Mouse (Mus musculus): ENCODE data around the gene Gm20696. TPM values are rescaled to one million over a fixed set of nuclear protein-coding genes. Genes with fewer than 3 reads are reported as not detected.

Gm20696 gene
- polyA plus RNA-seq, 2 experiments = 0.16 to 0.33 TPM

GRCm38 (mm10) chr6:99395745-99396144, 270.9 kb downstream of the Gm20696 start:
- H3K4me2 ChIP-seq (ENCODE audit: low read depth) = no peak overlapping the region
- DNase-seq (ENCODE audit: low read depth in 3 of 3, low spot score in 3 of 3) (no peak), ATAC-seq (ENCODE audit: insufficient read depth) (no peak)
- no peak overlapping the region for H3K4me3 ChIP-seq (ENCODE audit: insufficient read depth in 1 of 2, low read depth in 2 of 2, low read length in 2 of 2)
- 75% methylated on average over 12 of the region's 12 CpGs for WGBS (ENCODE audit: insufficient replicate concordance)
- no peaks in the 10 kb centered on the region for H3K27me3 ChIP-seq (ENCODE audit: control insufficient read depth, insufficient read depth, low read length)
- no peak for TF ChIP-seq CTCF (IDR thresholded peaks at IDR 0.05; ENCODE audit: low read depth)
- no peak for TF ChIP-seq EP300 (IDR thresholded peaks at IDR 0.05; ENCODE audit: low read depth)
- H3K4me1 ChIP-seq (replicated peaks; ENCODE audit: control insufficient read depth in 2 of 2, insufficient read depth in 2 of 2, low read length in 1 of 2) = no peaks in the 10 kb centered on the region
- H3K9ac ChIP-seq (replicated peaks) = no peak overlapping the region
- no peaks in the 10 kb centered on the region for H3K9me3 ChIP-seq (ENCODE audit: control insufficient read depth, low read length)
- no peaks in the 10 kb centered on the region for H3K36me3 ChIP-seq (replicated peaks; ENCODE audit: control insufficient read depth, insufficient read depth, low read depth)
- no peak overlapping the region for H3K27ac ChIP-seq

DNA sequence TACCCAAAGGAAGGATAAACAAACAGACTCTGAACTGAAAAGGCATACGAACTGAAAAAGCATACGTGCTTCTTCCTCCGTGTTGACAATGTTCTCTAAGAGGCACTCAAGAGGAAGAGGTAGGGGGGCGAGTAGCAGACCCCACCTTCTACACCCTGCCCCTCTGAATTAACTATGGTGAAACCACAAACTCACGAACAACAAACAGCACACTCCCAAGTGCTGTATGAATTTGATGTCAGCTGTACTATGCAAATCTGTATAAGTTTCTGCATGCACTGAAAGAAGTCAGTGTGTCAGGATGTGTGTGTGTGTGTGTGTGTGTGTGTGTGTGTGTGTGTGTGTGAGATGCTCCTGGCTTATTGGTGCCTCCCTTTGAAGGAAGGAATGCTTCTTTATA, 271.8 kb downstream of the Gm20696 start:
- no peak for DNase-seq (ENCODE audit: low read depth in 3 of 3, low spot score in 3 of 3)
- no peak overlapping the region for H3K4me3 ChIP-seq (ENCODE audit: insufficient read depth in 1 of 2, low read depth in 2 of 2, low read length in 2 of 2)
- no peaks in the 10 kb centered on the region for H3K27me3 ChIP-seq (ENCODE audit: control insufficient read depth, insufficient read depth, low read length)
- no peak overlapping the region for H3K27ac ChIP-seq
- 42% methylated on average over 5 of the region's 5 CpGs for whole genome bisulfite sequencing (ENCODE audit: insufficient replicate concordance)
- no peak overlapping the region for H3K9ac ChIP-seq (replicated peaks)
- H3K36me3 ChIP-seq (replicated peaks; ENCODE audit: control insufficient read depth, insufficient read depth, low read depth) = no peaks in the 10 kb centered on the region
- H3K9me3 ChIP-seq (ENCODE audit: control insufficient read depth, low read length) = no peaks in the 10 kb centered on the region
- H3K4me1 ChIP-seq (replicated peaks; ENCODE audit: control insufficient read depth in 2 of 2, insufficient read depth in 2 of 2, low read length in 1 of 2) = no peaks in the 10 kb centered on the region
- ATAC-seq (ENCODE audit: insufficient read depth) = no peak
- no peak for TF ChIP-seq EP300 (IDR thresholded peaks at IDR 0.05; ENCODE audit: low read depth)
- TF ChIP-seq CTCF (IDR thresholded peaks at IDR 0.05; ENCODE audit: low read depth) = no peak
- no peak overlapping the region for H3K4me2 ChIP-seq (ENCODE audit: low read depth)

DNA sequence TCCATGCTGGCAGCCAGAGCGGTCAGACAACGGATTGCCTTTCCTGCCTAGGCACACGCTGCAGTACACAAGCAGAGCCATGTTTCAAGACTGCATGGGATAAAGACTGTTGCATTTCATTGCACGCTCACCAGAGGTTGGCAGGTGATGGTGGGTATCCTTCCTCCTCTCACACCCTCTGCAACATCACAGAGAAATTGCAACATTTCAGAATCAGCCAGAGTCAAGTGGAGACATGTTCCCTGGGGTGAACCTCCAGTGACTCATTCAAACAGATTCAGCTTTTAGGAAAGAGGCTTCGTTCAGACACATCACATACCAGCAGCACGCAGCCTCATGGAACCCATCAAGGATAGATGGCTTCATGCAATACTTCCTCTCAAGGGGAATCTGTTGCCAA, 274.1 kb downstream of the Gm20696 start:
- DNase-seq (ENCODE audit: low read depth in 3 of 3, low spot score in 3 of 3) (peak in 1 of 3 experiments; percentile 9), ATAC-seq (ENCODE audit: insufficient read depth) (no peak)
- Histone ChIP-seq H3K9me3 (ENCODE audit: control insufficient read depth, low read length) (no peaks in the 10 kb centered on the region), H3K36me3 (replicated peaks; ENCODE audit: control insufficient read depth, insufficient read depth, low read depth) (no peaks in the 10 kb centered on the region), H3K4me2 (ENCODE audit: low read depth) (no peak overlapping the region), H3K27ac (no peak overlapping the region), H3K4me3 (ENCODE audit: insufficient read depth in 1 of 2, low read depth in 2 of 2, low read length in 2 of 2) (no peak overlapping the region), H3K9ac (replicated peaks) (no peak overlapping the region), H3K4me1 (replicated peaks; ENCODE audit: control insufficient read depth in 2 of 2, insufficient read depth in 2 of 2, low read length in 1 of 2) (peaks cover 2% of the 10 kb centered on the region in 2 experiments; a peak in 3 of 4 replicates), H3K27me3 (ENCODE audit: control insufficient read depth, insufficient read depth, low read length) (no peaks in the 10 kb centered on the region)
- TF ChIP-seq EP300 (IDR thresholded peaks at IDR 0.05; ENCODE audit: low read depth) (no peak), CTCF (IDR thresholded peaks at IDR 0.05; ENCODE audit: low read depth) (no peak)
- WGBS (ENCODE audit: insufficient replicate concordance) = 75% methylated on average over 6 of the region's 6 CpGs

DNA sequence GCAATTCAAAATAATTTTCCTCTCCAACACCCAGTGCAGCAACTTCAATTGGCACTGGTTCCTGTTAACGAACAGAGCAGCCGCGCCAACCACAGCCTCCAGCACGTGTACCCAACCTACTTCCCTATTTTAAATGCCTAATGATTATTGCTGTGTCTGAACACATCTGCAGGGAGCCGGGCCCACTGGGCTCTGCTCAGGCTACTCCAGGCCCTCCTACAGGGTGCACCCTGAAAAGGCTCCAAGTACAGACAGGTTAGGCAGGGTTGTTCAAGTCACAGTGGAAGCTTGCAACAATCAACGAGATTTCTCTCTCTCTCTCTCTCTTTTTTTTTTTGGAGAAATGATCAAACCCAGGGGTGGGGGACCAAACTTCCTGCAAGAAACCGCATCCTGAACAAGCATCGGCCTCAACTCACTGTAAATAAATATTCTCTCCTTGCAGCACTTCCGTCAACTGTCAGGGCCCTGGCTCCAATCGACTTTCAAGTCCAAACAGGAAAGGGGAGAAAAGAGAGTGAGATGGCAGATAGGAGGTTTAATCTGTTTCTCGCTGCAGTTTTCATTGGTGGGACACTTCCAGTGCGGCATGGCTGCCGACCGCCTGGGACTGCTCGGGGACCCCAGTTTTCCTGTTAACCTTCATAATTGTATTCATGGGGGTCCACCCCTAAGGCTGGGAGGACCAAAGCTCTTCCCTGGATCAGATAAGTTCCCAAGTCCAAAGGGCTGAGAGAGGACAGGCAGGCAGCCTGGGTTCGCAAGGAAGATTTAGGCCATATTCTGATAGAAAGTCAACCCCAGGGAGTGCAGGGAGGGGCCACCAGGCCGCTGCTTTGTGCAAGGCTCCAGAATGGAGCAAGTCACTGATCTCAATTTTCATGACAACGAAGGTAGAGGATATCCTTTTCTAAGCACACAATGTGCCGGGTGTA, 277.6 kb downstream of the Gm20696 start:
- Histone ChIP-seq H3K4me2 (ENCODE audit: low read depth) (no peak overlapping the region), H3K27ac (no peak overlapping the region), H3K9me3 (ENCODE audit: control insufficient read depth, low read length) (no peaks in the 10 kb centered on the region), H3K9ac (replicated peaks) (no peak overlapping the region), H3K36me3 (replicated peaks; ENCODE audit: control insufficient read depth, insufficient read depth, low read depth) (no peaks in the 10 kb centered on the region), H3K27me3 (ENCODE audit: control insufficient read depth, insufficient read depth, low read length) (no peaks in the 10 kb centered on the region), H3K4me3 (ENCODE audit: insufficient read depth in 1 of 2, low read depth in 2 of 2, low read length in 2 of 2) (no peak overlapping the region), H3K4me1 (replicated peaks; ENCODE audit: control insufficient read depth in 2 of 2, insufficient read depth in 2 of 2, low read length in 1 of 2) (peaks cover 2% of the 10 kb centered on the region in 2 experiments; a peak in 3 of 4 replicates)
- 21% methylated on average over 19 of the region's 19 CpGs for WGBS (ENCODE audit: insufficient replicate concordance)
- TF ChIP-seq CTCF (IDR thresholded peaks at IDR 0.05; ENCODE audit: low read depth) (no peak), EP300 (IDR thresholded peaks at IDR 0.05; ENCODE audit: low read depth) (no peak)
- ATAC-seq (ENCODE audit: insufficient read depth) = peak; percentile 33; the same call in 1 of the 2 replicates
- DNase-seq (ENCODE audit: low read depth in 3 of 3, low spot score in 3 of 3) = peak in 1 of 3 experiments; percentile 14

GRCm38 (mm10) chr6:99388023-99388422, 278.6 kb downstream of the Gm20696 start:
- TF ChIP-seq CTCF (IDR thresholded peaks at IDR 0.05; ENCODE audit: low read depth) (no peak), EP300 (IDR thresholded peaks at IDR 0.05; ENCODE audit: low read depth) (no peak)
- WGBS (ENCODE audit: insufficient replicate concordance) = 32% methylated on average over 5 of the region's 5 CpGs
- no peak overlapping the region for H3K27ac ChIP-seq
- peaks cover 2% of the 10 kb centered on the region in 2 experiments; a peak in 3 of 4 replicates for H3K4me1 ChIP-seq (replicated peaks; ENCODE audit: control insufficient read depth in 2 of 2, insufficient read depth in 2 of 2, low read length in 1 of 2)
- no peaks in the 10 kb centered on the region for H3K9me3 ChIP-seq (ENCODE audit: control insufficient read depth, low read length)
- ATAC-seq (ENCODE audit: insufficient read depth) (no peak), DNase-seq (ENCODE audit: low read depth in 3 of 3, low spot score in 3 of 3) (no peak)
- no peaks in the 10 kb centered on the region for H3K27me3 ChIP-seq (ENCODE audit: control insufficient read depth, insufficient read depth, low read length)
- H3K4me2 ChIP-seq (ENCODE audit: low read depth) = no peak overlapping the region
- H3K4me3 ChIP-seq (ENCODE audit: insufficient read depth in 1 of 2, low read depth in 2 of 2, low read length in 2 of 2) = no peak overlapping the region
- no peaks in the 10 kb centered on the region for H3K36me3 ChIP-seq (replicated peaks; ENCODE audit: control insufficient read depth, insufficient read depth, low read depth)
- H3K9ac ChIP-seq (replicated peaks) = no peak overlapping the region

Measured in liver, embryonic 14.5 days (tissue).